Mouse (Mus musculus) stomach, postnatal 0 days (tissue): ENCODE data around the gene Cnga3. TPM values are rescaled to one million over a fixed set of nuclear protein-coding genes. Genes with fewer than 3 reads are reported as not detected.

Experiments
- ATAC-seq: fragments of 200-750 bp; cut with Nextera tagmentation; 2 replicates; pipeline ENCODE4 v1.8.0; 2017; ENCODE audit not compliant: low FRiP score, low TSS enrichment
- DNase-seq: peaks from one replicate; pipeline ENCODE4 v3.0.0-alpha.2; 2016; ENCODE audit warnings: low spot score
- H3K27ac ChIP-seq: fragments of 300-500 bp; sonication (generic); replicated peaks from 2 replicates; pipeline ENCODE4 v1.5.1; 2014; ENCODE audit warnings: mild to moderate bottlenecking, control low read depth
- H3K27me3 ChIP-seq: fragments of 300-500 bp; sonication (generic); 2 replicates; pipeline ENCODE4 v1.6.1; 2014; ENCODE audit warnings: low read length; ENCODE audit not compliant: control insufficient read depth, insufficient read depth
- H3K36me3 ChIP-seq: fragments of 300-500 bp; sonication (generic); 2 replicates; pipeline ENCODE4 v1.6.1; 2014; ENCODE audit warnings: low read length, mixed read lengths; ENCODE audit not compliant: control insufficient read depth, insufficient read depth
- H3K4me1 ChIP-seq: fragments of 300-500 bp; sonication (generic); replicated peaks from 2 replicates; pipeline ENCODE4 v1.6.1; 2014; ENCODE audit warnings: antibody characterized with exemption; ENCODE audit not compliant: control insufficient read depth, insufficient read depth
- H3K4me2 ChIP-seq: fragments of 300-500 bp; sonication (generic); replicated peaks from 2 replicates; pipeline ENCODE4 v1.6.1; 2014; ENCODE audit warnings: low read depth, mild to moderate bottlenecking, control low read depth, moderate library complexity
- H3K4me3 ChIP-seq: fragments of 300-500 bp; sonication (generic); 2 replicates; pipeline ENCODE4 v1.5.1; 2014; ENCODE audit warnings: low read depth, low read length, control low read depth
- H3K9ac ChIP-seq: fragments of 300-500 bp; sonication (generic); 2 replicates; pipeline ENCODE4 v1.6.1; 2014; ENCODE audit warnings: mild to moderate bottlenecking, low read length, control low read depth, mixed read lengths
- H3K9me3 ChIP-seq: fragments of 300-500 bp; sonication (generic); 2 replicates; pipeline ENCODE4 v1.6.1; 2016; ENCODE audit warnings: low read length; ENCODE audit not compliant: control insufficient read depth
- CTCF ChIP-seq: IDR thresholded peaks from 2 replicates; pipeline ENCODE4 v1.5.1; 2016; ENCODE audit warnings: antibody characterized with exemption, low read depth, mild to moderate bottlenecking, moderate library complexity
- EP300 ChIP-seq: optimal IDR thresholded peaks from 2 replicates; pipeline ENCODE3; 2016; ENCODE audit warnings: antibody characterized with exemption
- WGBS: fragments of 180-500 bp; shearing (Covaris S2); extraction: QIAGEN DNeasy Blood & Tissue Kit; methylation state at CpG from one replicate; pipeline ENCODE4 v1.1.7; 2014; 5-methylcytosine and 5-hydroxymethylcytosine counted together
- polyA plus RNA-seq: library from polyadenylated mRNA; unstranded; fragments of >200 nt; fragmentation: Nextera tagmentation; extraction: Ambion mirVana; gene quantifications from 2 replicates; pipeline ENCODE4 v1.2.1, GENCODE M21; 2015

Cnga3 gene
- polyA plus RNA-seq, 1 experiment from 2014 or later = 1.2 TPM

DNA sequence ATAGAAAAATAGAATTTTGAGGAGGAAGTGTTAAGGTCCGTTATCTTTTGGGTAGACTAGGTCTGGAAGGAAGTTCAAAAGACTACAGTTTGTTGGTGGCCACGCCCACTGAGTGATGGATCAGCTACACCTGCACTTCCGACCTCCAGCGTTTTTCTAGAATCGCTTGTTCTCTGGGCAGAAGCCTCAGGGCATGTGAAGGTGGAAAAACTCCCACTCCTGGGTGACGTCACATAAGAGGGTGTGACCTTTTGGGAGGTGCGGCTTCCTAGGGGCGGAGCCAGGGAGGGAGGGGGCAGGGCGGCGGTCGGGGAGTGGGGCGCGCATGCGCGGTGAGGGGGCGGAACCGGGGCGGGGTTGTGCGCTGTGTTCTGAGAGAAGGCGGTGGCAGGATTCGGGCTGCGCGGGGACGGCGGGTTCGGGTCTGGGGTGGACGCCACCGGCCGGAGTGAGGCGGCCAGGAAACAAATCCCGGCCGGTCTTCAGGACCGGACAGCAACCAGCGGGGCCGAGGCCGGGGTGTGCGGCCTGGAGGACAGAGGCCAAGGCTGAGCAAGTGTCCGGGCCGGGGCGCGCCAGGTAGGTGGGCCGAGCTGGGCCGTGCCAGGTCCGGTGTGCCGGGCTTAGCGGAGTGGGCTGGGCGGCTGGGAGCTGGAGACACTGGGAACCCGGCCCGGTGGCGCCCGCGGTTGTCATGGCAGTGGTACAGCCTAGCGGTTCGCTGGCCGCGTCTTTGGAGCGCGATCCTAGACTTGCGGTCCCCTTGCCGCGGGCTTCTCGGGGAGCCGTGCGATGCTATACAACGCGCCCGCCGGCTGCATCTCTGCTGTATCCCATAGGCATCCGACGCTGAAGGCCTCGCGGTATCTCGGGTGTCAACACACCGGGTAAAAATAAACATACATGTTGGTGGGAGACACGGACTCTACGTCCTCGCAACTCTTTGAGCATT, 85.6 kb downstream of the Cnga3 start, which contains the start of gene Inpp4a:
Inpp4a (plus strand) TSS at position 326 of the 952 bp plus-strand sequence.
- under 1% methylated on average over 74 of the region's 77 CpGs for WGBS
- Histone ChIP-seq H3K9me3 (no peaks in the 10 kb centered on the region), H3K4me1 (peaks cover 3% of the 10 kb centered on the region; the same call in 1 of the 2 replicates), H3K27ac (peak within 1 kb of the TSS; percentile 77), H3K27me3 (no peaks in the 10 kb centered on the region), H3K4me3 (peak within 1 kb of the TSS; percentile 89), H3K36me3 (no peaks in the 10 kb centered on the region), H3K9ac (peak within 1 kb of the TSS; percentile 86), H3K4me2 (peak within 1 kb of the TSS; percentile 79)
- TF ChIP-seq EP300 = no peak
- no peak for TF ChIP-seq CTCF
- ATAC-seq = peak; percentile 94
- peak; percentile 97 for DNase-seq

- H3K9me3 ChIP-seq = no peaks in the 10 kb centered on the region
- H3K9ac ChIP-seq = peak overlapping the region; percentile 86
- peaks cover 3% of the 10 kb centered on the region; the same call in 1 of the 2 replicates for H3K4me1 ChIP-seq
- DNase-seq (no peak), ATAC-seq (no peak)
- H3K36me3 ChIP-seq = no peaks in the 10 kb centered on the region
- H3K4me3 ChIP-seq = peak overlapping the region; percentile 89
- WGBS = 37% methylated on average over 5 of the region's 5 CpGs
- no peak overlapping the region; the same call in 1 of the 2 replicates for H3K27ac ChIP-seq
- H3K27me3 ChIP-seq = no peaks in the 10 kb centered on the region
- TF ChIP-seq EP300 (no peak), CTCF (no peak)
- peak overlapping the region; percentile 79 for H3K4me2 ChIP-seq
Measured at GRCm38 (mm10) chr1:37300650-37301049, 86.4 kb downstream of the Cnga3 start.

- no peaks in the 10 kb centered on the region for H3K36me3 ChIP-seq
- no peak for TF ChIP-seq EP300
- TF ChIP-seq CTCF = no peak
- H3K4me1 ChIP-seq = peaks cover 3% of the 10 kb centered on the region; the same call in 1 of the 2 replicates
- no peak overlapping the region for H3K9ac ChIP-seq
- H3K27ac ChIP-seq = no peak overlapping the region
- no peak for DNase-seq
- no peaks in the 10 kb centered on the region for H3K27me3 ChIP-seq
- no peak overlapping the region for H3K4me3 ChIP-seq
- 74% methylated on average over 3 of the region's 3 CpGs for WGBS
- no peaks in the 10 kb centered on the region for H3K9me3 ChIP-seq
- ATAC-seq = no peak
- H3K4me2 ChIP-seq = no peak overlapping the region
Measured at GRCm38 (mm10) chr1:37302801-37303200, 88.6 kb downstream of the Cnga3 start.

GRCm38 (mm10) chr1:37305691-37306287, 91.6 kb downstream of the Cnga3 start:
- no peak for ATAC-seq

GRCm38 (mm10) chr1:37307586-37307985, 93.4 kb downstream of the Cnga3 start:
- Histone ChIP-seq H3K4me3 (no peak overlapping the region), H3K9ac (no peak overlapping the region), H3K36me3 (no peaks in the 10 kb centered on the region), H3K27me3 (no peaks in the 10 kb centered on the region), H3K4me1 (no peaks in the 10 kb centered on the region), H3K9me3 (no peaks in the 10 kb centered on the region), H3K27ac (no peak overlapping the region), H3K4me2 (no peak overlapping the region)
- TF ChIP-seq EP300 = no peak
- peak; percentile 27; the same call in 1 of the 2 replicates for TF ChIP-seq CTCF
- ATAC-seq (no peak), DNase-seq (peak; percentile 51)
- WGBS = 85% methylated on average over 2 of the region's 2 CpGs

More at GRCm38 (mm10) chr1:37305691-37306287, 91.6 kb downstream of the Cnga3 start:
- no peak overlapping the region for H3K4me2 ChIP-seq
- H3K9ac ChIP-seq = no peak overlapping the region
- no peak overlapping the region for H3K4me3 ChIP-seq
- no peak for DNase-seq
- peaks cover under 1% of the 10 kb centered on the region; the same call in 1 of the 2 replicates for H3K4me1 ChIP-seq
- 52% methylated on average over 9 of the region's 9 CpGs for WGBS
- no peaks in the 10 kb centered on the region for H3K36me3 ChIP-seq
- no peak for TF ChIP-seq CTCF
- TF ChIP-seq EP300 = no peak
- no peaks in the 10 kb centered on the region for H3K9me3 ChIP-seq
- no peaks in the 10 kb centered on the region for H3K27me3 ChIP-seq
- no peak overlapping the region for H3K27ac ChIP-seq
